Mouse (Mus musculus) CH12.LX (cell line): ENCODE measurements around the gene Aadat. TPM values are rescaled to one million over a fixed set of nuclear protein-coding genes. Genes with fewer than 3 reads are reported as not detected.
"Not testable (repeated sequence)": the region's sequence is repeated elsewhere in the genome, so short reads cannot be mapped to it uniquely, and the experiment has no call there.

Experiments used
- DNase-seq: peaks from one replicate; pipeline ENCODE4 v3.0.0-alpha.2; 2013; ENCODE audit errors: extremely low read depth
- H3K27ac ChIP-seq: 2 replicates; pipeline ENCODE4 v1.5.1; 2012; ENCODE audit warnings: low read depth, mild to moderate bottlenecking, control low read depth, moderate library complexity; ENCODE audit not compliant: insufficient read depth
- H3K27me3 ChIP-seq: replicated peaks from 2 replicates; pipeline ENCODE3; 2012; ENCODE audit warnings: inconsistent platforms
- H3K36me3 ChIP-seq, 2 experiments: replicated peaks in 1 of 2; 2 replicates each; pipeline versions ENCODE3 to v1.6.1; 2012; ENCODE audit warnings: inconsistent platforms in 1 of 2, low read length in 1 of 2, mild to moderate bottlenecking in 1 of 2, mixed read lengths in 1 of 2, moderate library complexity in 1 of 2; ENCODE audit not compliant: control insufficient read depth in 1 of 2, insufficient read depth in 1 of 2
- H3K4me1 ChIP-seq, 2 experiments: 2 replicates each; pipeline ENCODE4 v1.6.1; 2012; ENCODE audit warnings: inconsistent platforms in 1 of 2, moderate library complexity in 1 of 2; ENCODE audit not compliant: insufficient read depth in 2 of 2, control insufficient read depth in 1 of 2
- H3K4me2 ChIP-seq: 2 replicates; pipeline ENCODE4 v1.6.1; 2012; ENCODE audit warnings: low read depth, mild to moderate bottlenecking, control low read depth; ENCODE audit not compliant: poor library complexity, insufficient read depth, severe bottlenecking
- H3K4me3 ChIP-seq, 3 experiments: fragments of 150-350 bp in 1 of 3; sonication (generic) in 1 of 3; replicated peaks in 1 of 3; 2 replicates each; pipeline versions ENCODE3 to v1.5.1; 2011 to 2012; ENCODE audit warnings: low read depth in 2 of 3, low read length in 2 of 3, mild to moderate bottlenecking in 2 of 3, moderate library complexity in 2 of 3, control low read depth in 1 of 3, improper control_type of control experiment in 1 of 3, inconsistent platforms in 1 of 3, mixed read lengths in 1 of 3; ENCODE audit not compliant: poor library complexity in 1 of 3
- H3K79me2 ChIP-seq: replicated peaks from 2 replicates; pipeline ENCODE4 v1.6.1; 2012; ENCODE audit warnings: mild to moderate bottlenecking, moderate library complexity; ENCODE audit not compliant: control insufficient read depth, poor library complexity, insufficient read depth, severe bottlenecking; ENCODE audit errors: extremely low read depth
- H3K9ac ChIP-seq: 2 replicates; pipeline ENCODE4 v1.6.1; 2012; ENCODE audit warnings: low read depth, mild to moderate bottlenecking, control low read depth, moderate library complexity; ENCODE audit not compliant: insufficient read depth
- H3K9me3 ChIP-seq: replicated peaks from 2 replicates; pipeline ENCODE3; 2012; ENCODE audit warnings: low read length, inconsistent platforms, mixed read lengths
- CTCF ChIP-seq, 2 experiments: IDR thresholded peaks in 1 of 2; conservative IDR thresholded peaks in 1 of 2; 2 replicates each; pipeline ENCODE4 v1.5.1; 2011 to 2012; ENCODE audit warnings: low read depth in 2 of 2, low read length in 2 of 2, improper control_type of control experiment in 1 of 2, inconsistent platforms in 1 of 2, mild to moderate bottlenecking in 1 of 2, moderate library complexity in 1 of 2
- ELF1 ChIP-seq: IDR thresholded peaks from 2 replicates; pipeline ENCODE4 v1.6.1; 2014; ENCODE audit warnings: low read depth, mild to moderate bottlenecking, inconsistent platforms, low read length, improper control_type of control experiment
- ETS1 ChIP-seq: conservative IDR thresholded peaks from 2 replicates; pipeline ENCODE4 v1.6.1; 2012; ENCODE audit warnings: low read depth, mild to moderate bottlenecking, inconsistent platforms, low read length, improper control_type of control experiment, moderate library complexity
- IRF4 ChIP-seq: IDR thresholded peaks from 2 replicates; pipeline ENCODE4 v1.6.1; 2014; ENCODE audit warnings: low read depth, mild to moderate bottlenecking, inconsistent platforms, low read length, improper control_type of control experiment
- JUN ChIP-seq: IDR thresholded peaks from 2 replicates; pipeline ENCODE4 v1.6.1; 2011; ENCODE audit warnings: low read depth, mild to moderate bottlenecking, low read length, improper control_type of control experiment, moderate library complexity; ENCODE audit not compliant: insufficient read depth
- JUND ChIP-seq: conservative IDR thresholded peaks from 2 replicates; pipeline ENCODE4 v1.6.1; 2011; ENCODE audit warnings: low read depth, low read length, improper control_type of control experiment
- KAT2A ChIP-seq: IDR thresholded peaks from 2 replicates; pipeline ENCODE4 v1.6.1; 2012; ENCODE audit warnings: low read length, improper control_type of control experiment, inconsistent platforms; ENCODE audit not compliant: insufficient replicate concordance
- MAX ChIP-seq: IDR thresholded peaks from 2 replicates; pipeline ENCODE4 v1.6.1; 2011; ENCODE audit warnings: low read length, improper control_type of control experiment
- MXI1 ChIP-seq: IDR thresholded peaks from 2 replicates; pipeline ENCODE4 v1.6.1; 2011; ENCODE audit warnings: mild to moderate bottlenecking, low read depth, low read length, improper control_type of control experiment
- MYC ChIP-seq: IDR thresholded peaks from 2 replicates; pipeline ENCODE4 v1.6.1; 2011; ENCODE audit warnings: low read depth, mild to moderate bottlenecking, improper control_type of control experiment, low read length
- PAX5 ChIP-seq: IDR thresholded peaks from 2 replicates; pipeline ENCODE4 v1.6.1; 2012; ENCODE audit warnings: low read length, inconsistent platforms, mixed read lengths
- RAD21 ChIP-seq: IDR thresholded peaks from 2 replicates; pipeline ENCODE4 v1.6.1; 2011; ENCODE audit warnings: low read depth, mild to moderate bottlenecking, low read length, improper control_type of control experiment, moderate library complexity
- RCOR1 ChIP-seq: conservative IDR thresholded peaks from 2 replicates; pipeline ENCODE4 v1.6.1; 2012; ENCODE audit warnings: low read depth, mild to moderate bottlenecking, inconsistent platforms, low read length, improper control_type of control experiment
- TBP ChIP-seq: conservative IDR thresholded peaks from 2 replicates; pipeline ENCODE4 v1.6.1; 2011; ENCODE audit warnings: low read depth, low read length, improper control_type of control experiment
- TCF12 ChIP-seq: IDR thresholded peaks from 2 replicates; pipeline ENCODE4 v1.6.1; 2014; ENCODE audit warnings: low read depth, mild to moderate bottlenecking, inconsistent platforms, low read length, improper control_type of control experiment
- ZC3H11A ChIP-seq: IDR thresholded peaks from 2 replicates; pipeline ENCODE4 v1.6.1; 2012; ENCODE audit warnings: low read depth, mild to moderate bottlenecking, inconsistent platforms, low read length, improper control_type of control experiment
- ZMIZ1 ChIP-seq: IDR thresholded peaks from 2 replicates; pipeline ENCODE4 v1.6.1; 2012; ENCODE audit warnings: low read depth, mild to moderate bottlenecking, inconsistent platforms, low read length, improper control_type of control experiment
- ZNF384 ChIP-seq: IDR thresholded peaks from 2 replicates; pipeline ENCODE4 v1.6.1; 2012; ENCODE audit warnings: low read depth, low read length, improper control_type of control experiment, inconsistent platforms
- dilution Hi-C: fragments of 300-500 bp; cut with MboI; formaldehyde crosslinking; loops from 2 replicates; pipeline ENCODE4 v1.14.3; 2020; ENCODE audit warnings: low sequenced_read_pairs; ENCODE audit not compliant: extremely low pct_unique_long_range_greater_than_20kb, extremely low pct_ligation_motif_present
- in situ Hi-C: fragments of 300-500 bp; cut with MboI; formaldehyde crosslinking; loops from 3 replicates; pipeline ENCODE4 v1.14.3; 2019; ENCODE audit warnings: low sequenced_read_pairs, low pct_ligation_motif_present, low pct_unique_long_range_greater_than_20kb, mixed read lengths
- polyA plus RNA-seq: library from polyadenylated mRNA; unstranded; fragments of >175 nt; gene quantifications from 2 replicates; pipeline ENCODE4 v1.2.1, GENCODE M21; 2012; ENCODE audit warnings: low read depth; ENCODE audit not compliant: insufficient read length
- total RNA-seq, 2 experiments: library from RNA; depleted of rRNA; stranded (reverse); fragments of 300-350 nt in 1 of 2; fragments of >200 nt in 1 of 2; gene quantifications; 2 replicates each; pipeline ENCODE4 v1.2.3; 2012 to 2014

The Aadat gene
- total and polyA plus RNA-seq, 3 experiments: not detected

DNA sequence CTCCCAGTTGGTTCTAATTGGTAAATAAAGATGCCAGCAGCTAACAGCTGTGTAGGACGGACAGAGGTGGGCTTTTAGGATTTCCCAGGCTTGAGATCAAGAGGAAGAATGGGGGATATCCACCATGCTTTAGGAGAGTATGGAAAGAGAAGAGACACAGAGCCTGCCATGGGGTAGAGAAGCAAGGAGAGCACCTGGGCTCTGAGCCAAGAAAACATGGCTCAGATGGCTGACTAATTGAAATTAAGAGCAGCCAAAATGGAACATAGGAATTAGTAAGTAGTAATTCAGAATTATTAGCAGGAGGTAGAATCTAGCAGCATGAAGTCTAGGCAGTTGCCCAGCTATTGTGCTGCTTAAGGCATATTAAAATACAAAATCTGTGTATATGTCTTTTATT lies 71.5 kb downstream of the Aadat start:
- in situ Hi-C loops: no loop called here
- H3K9ac ChIP-seq: no peak overlapping the region
- no peaks in the 10 kb centered on the region for H3K27me3 ChIP-seq
- no peaks in the 10 kb centered on the region for H3K4me1 ChIP-seq
- TF ChIP-seq MXI1 (no peak), TBP (no peak), MYC (no peak), JUND (no peak), ZNF384 (no peak), RCOR1 (no peak), ELF1 (no peak), PAX5 (no peak), RAD21 (no peak), CTCF (conservative IDR thresholded peaks at IDR 0.05 in 1 of 2, IDR thresholded peaks at IDR 0.05 in 1 of 2; ENCODE audit: low read depth in 2 of 2, low read length in 2 of 2) (no peak), JUN (no peak), TCF12 (no peak), ZMIZ1 (no peak), ETS1 (no peak), ZC3H11A (no peak), KAT2A (no peak), IRF4 (no peak)
- dilution Hi-C loops: no loop called here
- DNase-seq: no peak
- no peak overlapping the region for H3K4me3 ChIP-seq
- H3K9me3 ChIP-seq: no peaks in the 10 kb centered on the region
- H3K79me2 ChIP-seq: no peaks in the 10 kb centered on the region
- H3K36me3 ChIP-seq: no peaks in the 10 kb centered on the region
- H3K4me2 ChIP-seq: no peak overlapping the region
- H3K27ac ChIP-seq: no peak overlapping the region

GRCm38 (mm10) chr8:60583369-60583768 lies 77.6 kb downstream of the Aadat start:
- TF ChIP-seq MXI1 (no peak), MAX (no peak), ELF1 (no peak)
- Histone ChIP-seq H3K9me3 (peaks cover 2% of the 10 kb centered on the region), H3K4me1 (no peaks in the 10 kb centered on the region), H3K79me2 (no peaks in the 10 kb centered on the region), H3K9ac (no peak overlapping the region), H3K4me3 (no peak overlapping the region), H3K4me2 (no peak overlapping the region), H3K27me3 (no peaks in the 10 kb centered on the region), H3K36me3 (no peaks in the 10 kb centered on the region), H3K27ac (no peak overlapping the region)
- in situ Hi-C loops (no loop called here), dilution Hi-C loops (no loop called here)
- no peak for DNase-seq

GRCm38 (mm10) chr8:60591352-60592105 lies 85.8 kb downstream of the Aadat start:
- H3K36me3 ChIP-seq, H3K4me1 ChIP-seq, H3K27ac ChIP-seq, H3K4me2 ChIP-seq, H3K4me3 ChIP-seq, H3K79me2 ChIP-seq, DNase-seq, H3K27me3 ChIP-seq, dilution Hi-C loops, H3K9me3 ChIP-seq, H3K9ac ChIP-seq, in situ Hi-C loops: not testable (repeated sequence)
